Mouse (Mus musculus): Measurements from ENCODE around the gene Orc6.

GRCm38 (mm10) chr8:85323084-85323483 is 23.7 kb downstream of the Orc6 start:
- TF ChIP-seq CTCF (IDR thresholded peaks at IDR 0.05) (no peak), EP300 (IDR thresholded peaks at IDR 0.05) (no peak)
